Mouse (Mus musculus) adrenal gland (tissue): ENCODE results near the gene St3gal6.

Source experiments
- intact Hi-C: fragments of 180-260 bp; cut with DNase I; formaldehyde crosslinking; loops from one replicate; pipeline ENCODE4 v1.15.1; 2025

The St3gal6 gene

GRCm38 (mm10) chr16:58522677-58523043 is 1.4 kb downstream of the St3gal6 start:
- intact Hi-C loops: loop anchor here (5.0 kb wide), 1 partner anchor 50 kb away; no protein-coding TSS in a partner anchor

- intact Hi-C loops: loop anchor here (5.0 kb wide), 1 partner anchor 50 kb away; no protein-coding TSS in a partner anchor
Observed at GRCm38 (mm10) chr16:58521900-58522299, 2.1 kb downstream of the St3gal6 start.

- intact Hi-C loops: loop anchor here (5.0 kb wide), 1 partner anchor 49 kb away; no protein-coding TSS in a partner anchor
Observed at GRCm38 (mm10) chr16:58521182-58521581, 2.9 kb downstream of the St3gal6 start.

- intact Hi-C loops: loop anchor here (5.0 kb wide), 1 partner anchor 48 kb away; no protein-coding TSS in a partner anchor
Observed at GRCm38 (mm10) chr16:58520457-58520856, 3.6 kb downstream of the St3gal6 start.

- intact Hi-C loops: loop anchor here (5.0 kb wide), 1 partner anchor 47 kb away; no protein-coding TSS in a partner anchor
Observed at GRCm38 (mm10) chr16:58519650-58520073, 4.4 kb downstream of the St3gal6 start.

GRCm38 (mm10) chr16:58516960-58517798 is 6.9 kb downstream of the St3gal6 start:
- intact Hi-C loops: no loop called here

GRCm38 (mm10) chr16:58516161-58516560 is 7.9 kb downstream of the St3gal6 start:
- intact Hi-C loops: no loop called here

GRCm38 (mm10) chr16:58514565-58514964 is 9.5 kb downstream of the St3gal6 start:
- intact Hi-C loops: loop anchor here (5.0 kb wide), 1 partner anchor 47 kb away; no protein-coding TSS in a partner anchor

GRCm38 (mm10) chr16:58513755-58514154 is 10.3 kb downstream of the St3gal6 start:
- intact Hi-C loops: loop anchor here (5.0 kb wide), 1 partner anchor 46 kb away; no protein-coding TSS in a partner anchor

- intact Hi-C loops: loop anchor here (5.0 kb wide), 1 partner anchor 46 kb away; no protein-coding TSS in a partner anchor
Observed at GRCm38 (mm10) chr16:58512887-58513286, 11.2 kb downstream of the St3gal6 start.

GRCm38 (mm10) chr16:58512181-58512761 is 11.8 kb downstream of the St3gal6 start:
- intact Hi-C loops: loop anchor here (5.0 kb wide), 1 partner anchor 45 kb away; no protein-coding TSS in a partner anchor

GRCm38 (mm10) chr16:58504945-58505344 is 19.1 kb downstream of the St3gal6 start:
- intact Hi-C loops: no loop called here

GRCm38 (mm10) chr16:58502566-58502965 is 21.5 kb downstream of the St3gal6 start:
- intact Hi-C loops: no loop called here

- intact Hi-C loops: no loop called here
Observed at GRCm38 (mm10) chr16:58501760-58502301, 22.2 kb downstream of the St3gal6 start.

GRCm38 (mm10) chr16:58499650-58500049 is 24.4 kb downstream of the St3gal6 start:
- intact Hi-C loops: no loop called here

- intact Hi-C loops: no loop called here
Observed at GRCm38 (mm10) chr16:58499172-58499584, 24.9 kb downstream of the St3gal6 start.

GRCm38 (mm10) chr16:58497886-58498713 is 25.9 kb downstream of the St3gal6 start:
- intact Hi-C loops: no loop called here

GRCm38 (mm10) chr16:58496791-58497190 is 27.3 kb downstream of the St3gal6 start:
- intact Hi-C loops: no loop called here

- intact Hi-C loops: no loop called here
Observed at GRCm38 (mm10) chr16:58487861-58488260, 36.2 kb downstream of the St3gal6 start.

- intact Hi-C loops: no loop called here
Observed at GRCm38 (mm10) chr16:58482296-58482695, 41.7 kb downstream of the St3gal6 start.

GRCm38 (mm10) chr16:58481906-58482270 is 42.2 kb downstream of the St3gal6 start:
- intact Hi-C loops: no loop called here
